Mouse (Mus musculus): ENCODE measurements at regions not wholly inside any gene's neighbourhood (a gene's known extent, or its start where the extent isn't known, plus 50 kb on each side); places are given as distances from the start of the nearest gene placed in this dataset.

GRCm38 (mm10) chr1:18668901-18669300 lies 404.0 kb upstream of the Defb41 start:
- DNase-seq (ENCODE audit: low spot score in 2 of 2), result no peak

GRCm38 (mm10) chr1:18668265-18668664 lies 403.3 kb upstream of the Defb41 start:
- DNase-seq (ENCODE audit: low spot score in 2 of 2), result peak; percentile 11 to 19

- no peak for DNase-seq (ENCODE audit: low spot score in 2 of 2)
Measured at GRCm38 (mm10) chr1:18640858-18641257, 375.9 kb upstream of the Defb41 start.

GRCm38 (mm10) chr1:18639460-18640300 lies 374.7 kb upstream of the Defb41 start:
- no peak for DNase-seq (ENCODE audit: low spot score in 2 of 2)

- no peak for DNase-seq (ENCODE audit: low spot score in 2 of 2)
Measured at GRCm38 (mm10) chr1:18637334-18637733, 372.4 kb upstream of the Defb41 start.

GRCm38 (mm10) chr1:18610231-18610630 lies 345.3 kb upstream of the Defb41 start:
- no peak for DNase-seq (ENCODE audit: low spot score in 2 of 2)

GRCm38 (mm10) chr1:18599864-18600263 lies 334.9 kb upstream of the Defb41 start:
- no peak for DNase-seq (ENCODE audit: low spot score in 2 of 2)

- no peak for DNase-seq (ENCODE audit: low spot score in 2 of 2)
Measured at GRCm38 (mm10) chr1:18598908-18599307, 334.0 kb upstream of the Defb41 start.

GRCm38 (mm10) chr1:18583358-18584128 lies 318.6 kb upstream of the Defb41 start:
- DNase-seq (ENCODE audit: low spot score in 2 of 2), result no peak

GRCm38 (mm10) chr1:18578625-18579024 lies 313.7 kb upstream of the Defb41 start:
- peak; percentile 5 to 7 for DNase-seq (ENCODE audit: low spot score in 2 of 2)

- no peak for DNase-seq (ENCODE audit: low spot score in 2 of 2)
Measured at GRCm38 (mm10) chr1:18567086-18567485, 302.1 kb upstream of the Defb41 start.

- peak; percentile 16 to 20 for DNase-seq (ENCODE audit: low spot score in 2 of 2)
Measured at GRCm38 (mm10) chr1:18551211-18551610, 286.3 kb upstream of the Defb41 start.

- no peak for DNase-seq (ENCODE audit: low spot score in 2 of 2)
Measured at GRCm38 (mm10) chr1:18531702-18532101, 266.8 kb upstream of the Defb41 start.

GRCm38 (mm10) chr1:18524485-18524884 lies 259.5 kb upstream of the Defb41 start:
- no peak for DNase-seq (ENCODE audit: low spot score in 2 of 2)

GRCm38 (mm10) chr1:18522902-18523301 lies 258.0 kb upstream of the Defb41 start:
- DNase-seq (ENCODE audit: low spot score in 2 of 2), result no peak

GRCm38 (mm10) chr1:18512764-18513163 lies 247.8 kb upstream of the Defb41 start:
- DNase-seq (ENCODE audit: low spot score in 2 of 2), result no peak

GRCm38 (mm10) chr1:18498556-18498955 lies 233.6 kb upstream of the Defb41 start:
- no peak for DNase-seq (ENCODE audit: low spot score in 2 of 2)

GRCm38 (mm10) chr1:18468496-18468895 lies 203.6 kb upstream of the Defb41 start:
- no peak for DNase-seq (ENCODE audit: low spot score in 2 of 2)

- no peak for DNase-seq (ENCODE audit: low spot score in 2 of 2)
Measured at GRCm38 (mm10) chr1:18465303-18465829, 200.4 kb upstream of the Defb41 start.

GRCm38 (mm10) chr1:18463218-18463617 lies 198.3 kb upstream of the Defb41 start:
- no peak for DNase-seq (ENCODE audit: low spot score in 2 of 2)

GRCm38 (mm10) chr1:18416297-18416732 lies 151.4 kb upstream of the Defb41 start:
- DNase-seq (ENCODE audit: low spot score in 2 of 2), result no peak

- DNase-seq (ENCODE audit: low spot score in 2 of 2), result no peak
Measured at GRCm38 (mm10) chr1:18415879-18416278, 150.9 kb upstream of the Defb41 start.

GRCm38 (mm10) chr1:18412746-18413145 lies 147.8 kb upstream of the Defb41 start:
- DNase-seq (ENCODE audit: low spot score in 2 of 2), result no peak

All from right cerebral cortex, adult 2 months (tissue).